Mouse (Mus musculus): ENCODE data around the gene Mchr1. TPM values are rescaled to one million over a fixed set of nuclear protein-coding genes. Genes with fewer than 3 reads are reported as not detected.

Mchr1 gene
- polyA plus RNA-seq, 1 experiment from 2014 or later = 5.2 TPM

DNA sequence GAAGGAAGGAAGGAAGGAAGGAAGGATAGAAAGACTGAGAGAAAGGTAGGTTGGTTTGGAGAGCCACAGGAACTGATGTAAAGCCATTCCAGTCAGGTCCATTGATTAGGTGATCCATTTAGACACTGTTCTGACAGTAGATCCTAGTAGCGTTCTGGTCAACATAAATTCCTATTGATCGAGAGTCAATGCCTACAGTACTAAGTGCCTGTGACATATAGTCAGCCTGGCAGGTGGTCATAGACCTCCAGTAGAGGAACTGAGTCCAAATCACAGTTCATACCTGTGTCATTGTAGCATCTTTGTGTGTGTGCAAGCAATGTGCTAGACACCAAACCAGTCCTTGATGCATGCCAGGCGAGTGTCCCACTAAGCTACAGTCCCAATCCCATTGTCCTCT, 7.0 kb upstream of the Mchr1 start:
- WGBS = 90% methylated on average over 3 of the region's 3 CpGs
- H3K4me3 ChIP-seq (replicated peaks) = no peak overlapping the region
- no peaks in the 10 kb centered on the region for H3K9me3 ChIP-seq (replicated peaks)
- H3K27me3 ChIP-seq (replicated peaks) = no peaks in the 10 kb centered on the region
- no peaks in the 10 kb centered on the region for H3K36me3 ChIP-seq
- H3K4me1 ChIP-seq = no peaks in the 10 kb centered on the region
- H3K27ac ChIP-seq (replicated peaks) = no peak overlapping the region
- no peak overlapping the region for H3K9ac ChIP-seq (replicated peaks)
- no peak for ATAC-seq (ENCODE audit: low FRiP score)
- no peak overlapping the region for H3K4me2 ChIP-seq

DNA sequence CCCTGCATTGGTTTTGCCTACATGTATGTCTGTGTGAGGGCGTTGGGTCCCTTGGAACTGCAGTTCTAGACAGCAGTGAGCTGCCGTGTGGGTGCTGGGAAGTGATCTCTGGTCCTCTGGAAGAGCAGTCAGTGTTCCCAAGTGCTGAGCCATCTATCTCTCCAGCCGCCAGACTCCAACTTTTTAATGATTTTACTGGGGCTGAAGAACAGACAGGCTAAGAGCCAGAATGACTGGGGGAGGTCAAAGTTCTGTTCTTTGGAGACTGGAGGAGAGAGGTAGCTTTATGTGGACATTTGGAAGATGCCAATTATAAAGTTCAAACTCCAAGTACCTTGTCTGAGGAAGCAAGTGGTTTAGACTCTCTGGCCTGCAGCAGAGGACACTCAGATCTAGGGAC, 5.5 kb upstream of the Mchr1 start:
- H3K4me2 ChIP-seq = no peak overlapping the region
- no peak for ATAC-seq (ENCODE audit: low FRiP score)
- no peaks in the 10 kb centered on the region for H3K9me3 ChIP-seq (replicated peaks)
- no peak overlapping the region for H3K27ac ChIP-seq (replicated peaks)
- H3K4me3 ChIP-seq (replicated peaks) = no peak overlapping the region
- 0 out of 2 replicates have a peak, but pooled peaks cover 3% of the 10 kb centered on the region for H3K27me3 ChIP-seq (replicated peaks)
- peaks cover 3% of the 10 kb centered on the region; the same call in 1 of the 2 replicates for H3K4me1 ChIP-seq
- no peak overlapping the region for H3K9ac ChIP-seq (replicated peaks)
- WGBS = 79% methylated on average over 3 of the region's 3 CpGs
- no peaks in the 10 kb centered on the region for H3K36me3 ChIP-seq

DNA sequence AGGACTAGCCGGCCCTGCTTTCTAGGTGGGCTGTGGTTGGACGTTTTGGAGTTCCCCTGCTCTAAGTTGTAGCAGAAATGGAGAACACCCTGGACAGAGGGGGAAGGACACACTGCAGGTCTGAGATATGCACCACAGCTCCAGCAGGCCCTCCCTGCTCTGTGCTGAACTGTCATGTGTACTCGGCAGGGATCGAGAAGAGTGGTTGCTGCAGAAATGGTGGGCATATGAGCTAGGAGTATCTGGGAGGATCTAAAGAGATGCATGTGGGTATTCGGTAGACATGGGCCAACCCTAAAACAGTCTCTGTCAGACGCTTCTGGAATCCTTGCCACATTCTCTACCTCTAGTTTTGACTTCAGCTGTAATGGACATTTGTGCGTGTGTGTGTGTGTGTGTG, 4.0 kb upstream of the Mchr1 start:
- 86% methylated on average over 7 of the region's 7 CpGs for WGBS
- H3K9ac ChIP-seq (replicated peaks) = no peak overlapping the region
- ATAC-seq (ENCODE audit: low FRiP score) = no peak

DNA sequence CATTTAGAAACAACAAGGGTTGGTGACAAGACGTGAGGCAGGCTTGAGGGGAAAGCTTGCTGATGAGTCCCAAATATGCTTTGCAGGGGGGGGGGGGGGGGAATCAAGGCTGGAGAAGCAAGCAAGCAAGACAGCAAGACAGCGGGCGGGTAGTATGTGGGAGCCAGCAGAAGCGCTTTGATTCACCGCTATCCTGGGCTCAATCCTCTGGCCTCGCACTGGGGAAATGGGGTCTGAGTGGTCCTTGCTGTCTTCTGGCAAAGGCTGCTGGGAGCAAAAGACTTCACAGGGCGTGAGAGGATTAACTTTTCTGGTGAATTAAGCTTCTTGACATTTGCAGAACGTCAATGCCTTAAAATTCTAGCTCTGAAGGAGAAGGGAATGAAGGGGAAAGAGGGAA, 763 bp downstream of the Mchr1 start:
- peak overlapping the region; percentile 56 for H3K9ac ChIP-seq (replicated peaks)
- H3K4me1 ChIP-seq = peaks cover 20% of the 10 kb centered on the region
- no peaks in the 10 kb centered on the region for H3K36me3 ChIP-seq
- H3K27ac ChIP-seq (replicated peaks) = peak overlapping the region; percentile 65
- 2% methylated on average over 8 of the region's 8 CpGs for WGBS
- peak; percentile 54; the same call in 1 of the 2 replicates for ATAC-seq (ENCODE audit: low FRiP score)
- peak overlapping the region; percentile 52 for H3K4me3 ChIP-seq (replicated peaks)
- peaks cover 3% of the 10 kb centered on the region; the same call in 1 of the 2 replicates for H3K27me3 ChIP-seq (replicated peaks)
- H3K9me3 ChIP-seq (replicated peaks) = no peaks in the 10 kb centered on the region
- H3K4me2 ChIP-seq = peak overlapping the region; percentile 92

More for the DNA sequence above, 4.0 kb upstream of the Mchr1 start:
- H3K27ac ChIP-seq (replicated peaks) = no peak overlapping the region
- no peaks in the 10 kb centered on the region for H3K36me3 ChIP-seq
- no peak overlapping the region for H3K4me3 ChIP-seq (replicated peaks)
- 0 out of 2 replicates have a peak, but pooled peaks cover 3% of the 10 kb centered on the region for H3K27me3 ChIP-seq (replicated peaks)
- H3K9me3 ChIP-seq (replicated peaks) = no peaks in the 10 kb centered on the region
- H3K4me2 ChIP-seq = no peak overlapping the region
- H3K4me1 ChIP-seq = peaks cover 18% of the 10 kb centered on the region

DNA sequence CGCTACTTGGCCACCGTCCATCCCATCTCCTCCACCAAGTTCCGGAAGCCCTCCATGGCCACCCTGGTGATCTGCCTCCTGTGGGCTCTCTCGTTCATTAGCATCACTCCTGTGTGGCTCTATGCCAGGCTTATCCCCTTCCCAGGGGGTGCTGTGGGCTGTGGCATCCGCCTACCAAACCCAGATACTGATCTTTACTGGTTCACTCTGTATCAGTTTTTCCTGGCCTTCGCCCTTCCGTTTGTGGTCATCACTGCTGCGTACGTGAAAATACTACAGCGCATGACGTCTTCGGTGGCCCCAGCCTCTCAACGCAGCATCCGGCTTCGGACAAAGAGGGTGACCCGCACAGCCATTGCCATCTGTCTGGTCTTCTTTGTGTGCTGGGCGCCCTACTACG, 2.2 kb downstream of the Mchr1 start:
- Histone ChIP-seq H3K4me3 (replicated peaks) (no peak overlapping the region), H3K9me3 (replicated peaks) (no peaks in the 10 kb centered on the region), H3K36me3 (no peaks in the 10 kb centered on the region), H3K4me1 (peaks cover 20% of the 10 kb centered on the region), H3K27me3 (replicated peaks) (peaks cover 3% of the 10 kb centered on the region; the same call in 1 of the 2 replicates), H3K9ac (replicated peaks) (no peak overlapping the region), H3K27ac (replicated peaks) (no peak overlapping the region), H3K4me2 (no peak overlapping the region)
- WGBS = 93% methylated on average over 18 of the region's 18 CpGs
- ATAC-seq (ENCODE audit: low FRiP score) = no peak

DNA sequence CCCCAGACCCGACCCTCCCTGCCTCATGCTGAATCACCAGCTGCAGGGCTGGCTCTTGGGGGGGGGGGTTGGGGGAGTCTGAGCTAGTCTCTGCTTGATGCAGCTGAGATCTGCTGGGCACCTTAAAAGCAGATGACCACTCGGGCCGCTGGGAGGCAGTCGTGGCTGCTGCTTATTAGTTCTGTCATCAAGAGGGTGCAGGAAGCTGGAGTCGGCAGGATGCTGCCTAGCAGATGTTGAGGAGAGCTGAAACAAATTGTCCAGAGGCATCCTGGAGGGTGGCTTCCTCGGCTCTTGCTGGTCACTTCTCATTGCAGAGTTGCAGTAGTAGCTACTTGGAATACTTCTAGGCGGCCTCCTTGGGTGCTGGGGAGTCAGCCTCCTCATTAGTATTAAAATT, 4.0 kb downstream of the Mchr1 start:
- Histone ChIP-seq H3K4me2 (no peak overlapping the region), H3K27ac (replicated peaks) (no peak overlapping the region), H3K9me3 (replicated peaks) (no peaks in the 10 kb centered on the region), H3K4me1 (peaks cover 20% of the 10 kb centered on the region), H3K4me3 (replicated peaks) (no peak overlapping the region), H3K36me3 (no peaks in the 10 kb centered on the region), H3K27me3 (replicated peaks) (no peaks in the 10 kb centered on the region; the same call in 1 of the 2 replicates), H3K9ac (replicated peaks) (no peak overlapping the region)
- WGBS = 33% methylated on average over 7 of the region's 7 CpGs
- ATAC-seq (ENCODE audit: low FRiP score) = no peak

DNA sequence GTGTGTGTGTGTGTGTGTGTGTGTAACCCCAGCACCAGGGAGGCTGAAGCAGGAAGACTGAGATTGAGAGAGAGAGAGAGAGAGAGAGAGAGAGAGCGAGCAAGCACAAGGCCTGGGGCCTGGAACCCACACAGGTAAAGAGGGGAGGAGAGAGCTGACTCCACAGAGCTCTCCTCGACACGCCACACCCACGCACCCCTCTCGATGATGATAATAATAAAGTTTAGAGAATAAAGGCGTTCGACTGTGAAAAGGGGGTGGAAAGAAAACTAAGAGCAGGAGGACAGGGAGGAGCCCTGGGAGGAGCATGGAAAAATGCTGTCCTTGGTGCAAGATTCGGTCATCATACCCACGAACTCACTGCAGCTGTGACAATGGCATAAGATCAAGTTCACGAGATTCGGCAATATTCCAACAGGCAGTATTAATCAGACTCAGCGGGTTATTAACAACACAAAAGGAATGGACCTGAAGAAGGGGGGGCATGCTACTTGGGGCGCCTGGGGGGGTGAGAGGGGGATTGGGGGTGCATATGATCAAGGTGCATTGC, 4.6 kb downstream of the Mchr1 start:
- no peak for ATAC-seq (ENCODE audit: low FRiP score)
- Histone ChIP-seq H3K36me3 (no peaks in the 10 kb centered on the region), H3K27ac (replicated peaks) (no peak overlapping the region), H3K4me3 (replicated peaks) (no peak overlapping the region), H3K4me2 (no peak overlapping the region), H3K4me1 (peaks cover 16% of the 10 kb centered on the region), H3K9me3 (replicated peaks) (no peaks in the 10 kb centered on the region), H3K27me3 (replicated peaks) (no peaks in the 10 kb centered on the region; the same call in 1 of the 2 replicates), H3K9ac (replicated peaks) (no peak overlapping the region)
- 77% methylated on average over 12 of the region's 13 CpGs for WGBS

DNA sequence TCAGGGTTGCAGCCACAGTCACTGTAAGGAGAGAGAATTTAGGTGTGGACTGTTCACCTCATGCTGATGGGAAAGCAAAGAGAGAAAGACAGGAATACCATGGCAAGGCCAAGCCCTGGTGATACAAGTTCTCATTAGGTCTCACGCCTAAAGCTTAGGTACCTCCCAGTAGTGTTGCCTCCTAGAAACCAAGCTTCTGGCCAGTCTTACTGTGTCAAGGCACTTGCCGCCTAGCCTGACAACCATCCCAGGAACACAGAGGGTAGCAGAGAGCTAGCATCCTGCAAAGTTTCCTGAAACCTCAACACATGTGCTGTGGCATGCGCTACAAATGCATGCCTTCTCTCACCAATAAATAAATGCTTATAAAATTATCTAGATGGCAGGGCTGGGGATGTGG, 11.6 kb downstream of the Mchr1 start:
- no peak for ATAC-seq (ENCODE audit: low FRiP score)
- 94% methylated on average over 3 of the region's 3 CpGs for WGBS
- no peaks in the 10 kb centered on the region for H3K36me3 ChIP-seq
- peaks cover 4% of the 10 kb centered on the region; the same call in 1 of the 2 replicates for H3K4me1 ChIP-seq
- H3K4me2 ChIP-seq = no peak overlapping the region
- H3K4me3 ChIP-seq (replicated peaks) = no peak overlapping the region
- no peaks in the 10 kb centered on the region for H3K27me3 ChIP-seq (replicated peaks)
- H3K9ac ChIP-seq (replicated peaks) = no peak overlapping the region
- no peak overlapping the region for H3K27ac ChIP-seq (replicated peaks)
- no peaks in the 10 kb centered on the region for H3K9me3 ChIP-seq (replicated peaks)

DNA sequence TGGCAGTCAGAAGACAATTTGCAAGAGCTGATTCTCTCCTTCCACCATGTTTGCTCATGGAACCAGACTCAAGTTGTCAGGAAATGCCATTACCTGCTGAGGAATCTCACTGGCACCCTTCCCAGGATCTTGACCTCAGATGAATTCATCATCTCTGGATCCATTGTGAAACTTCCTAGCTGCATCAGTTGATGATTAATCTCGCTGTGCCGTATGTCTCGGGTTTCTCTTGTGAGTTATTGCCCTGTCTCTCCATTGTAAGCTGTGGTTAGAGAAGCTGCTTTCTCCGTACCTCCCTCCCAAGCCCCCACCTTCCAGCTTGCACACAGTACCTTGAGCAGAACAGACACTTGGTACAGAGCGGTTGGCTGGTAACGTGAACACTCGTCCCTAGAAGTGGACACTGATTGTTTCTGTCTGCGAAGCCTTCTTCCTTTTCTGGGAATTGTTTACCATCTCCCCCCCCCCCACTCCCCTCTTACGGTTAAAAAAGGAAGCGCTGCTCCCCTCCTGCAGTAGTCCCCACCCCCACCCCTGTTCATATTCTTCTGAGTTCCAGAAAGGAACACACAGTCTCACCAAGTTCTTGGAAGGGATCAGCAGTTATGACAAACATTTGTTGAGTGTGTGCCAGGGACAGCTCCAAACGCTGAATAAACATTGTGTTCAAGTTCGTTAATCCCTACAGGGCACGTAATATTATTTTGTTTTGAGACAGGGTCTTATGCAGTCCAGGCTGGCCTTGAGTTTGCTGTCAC, 12.5 kb downstream of the Mchr1 start:
- H3K9ac ChIP-seq (replicated peaks) = no peak overlapping the region
- 0 out of 2 replicates have a peak overlapping the region, but pooled peaks have one; percentile 6 for H3K4me2 ChIP-seq
- WGBS = 46% methylated on average over 13 of the region's 13 CpGs
- no peak overlapping the region for H3K27ac ChIP-seq (replicated peaks)
- H3K4me1 ChIP-seq = peaks cover 4% of the 10 kb centered on the region; the same call in 1 of the 2 replicates
- H3K9me3 ChIP-seq (replicated peaks) = no peaks in the 10 kb centered on the region
- no peak overlapping the region for H3K4me3 ChIP-seq (replicated peaks)
- no peaks in the 10 kb centered on the region for H3K27me3 ChIP-seq (replicated peaks)
- H3K36me3 ChIP-seq = no peaks in the 10 kb centered on the region
- ATAC-seq (ENCODE audit: low FRiP score) = no peak

DNA sequence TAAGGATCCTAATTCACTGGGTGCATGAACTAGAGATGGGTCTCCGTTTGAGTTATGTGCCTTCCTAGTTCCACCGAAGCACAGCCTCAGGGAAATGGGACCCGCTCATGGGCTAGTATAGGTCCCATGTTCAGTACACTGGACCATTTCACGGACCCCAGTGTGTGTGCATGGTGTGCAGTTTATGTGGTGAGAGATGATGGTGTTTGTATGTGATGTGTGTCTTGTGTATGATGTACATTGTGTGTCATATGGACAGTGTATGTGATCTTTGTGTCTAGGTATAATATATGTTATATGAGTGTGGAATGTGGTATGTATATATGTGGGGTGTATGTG, 13.0 kb downstream of the Mchr1 start:
- Histone ChIP-seq H3K4me1 (peaks cover 4% of the 10 kb centered on the region; the same call in 1 of the 2 replicates), H3K27ac (replicated peaks) (no peak overlapping the region), H3K9me3 (replicated peaks) (no peaks in the 10 kb centered on the region), H3K9ac (replicated peaks) (no peak overlapping the region), H3K36me3 (no peaks in the 10 kb centered on the region), H3K4me3 (replicated peaks) (no peak overlapping the region), H3K4me2 (no peak overlapping the region), H3K27me3 (replicated peaks) (no peaks in the 10 kb centered on the region)
- WGBS = 90% methylated on average over 4 of the region's 4 CpGs
- ATAC-seq (ENCODE audit: low FRiP score) = no peak

DNA sequence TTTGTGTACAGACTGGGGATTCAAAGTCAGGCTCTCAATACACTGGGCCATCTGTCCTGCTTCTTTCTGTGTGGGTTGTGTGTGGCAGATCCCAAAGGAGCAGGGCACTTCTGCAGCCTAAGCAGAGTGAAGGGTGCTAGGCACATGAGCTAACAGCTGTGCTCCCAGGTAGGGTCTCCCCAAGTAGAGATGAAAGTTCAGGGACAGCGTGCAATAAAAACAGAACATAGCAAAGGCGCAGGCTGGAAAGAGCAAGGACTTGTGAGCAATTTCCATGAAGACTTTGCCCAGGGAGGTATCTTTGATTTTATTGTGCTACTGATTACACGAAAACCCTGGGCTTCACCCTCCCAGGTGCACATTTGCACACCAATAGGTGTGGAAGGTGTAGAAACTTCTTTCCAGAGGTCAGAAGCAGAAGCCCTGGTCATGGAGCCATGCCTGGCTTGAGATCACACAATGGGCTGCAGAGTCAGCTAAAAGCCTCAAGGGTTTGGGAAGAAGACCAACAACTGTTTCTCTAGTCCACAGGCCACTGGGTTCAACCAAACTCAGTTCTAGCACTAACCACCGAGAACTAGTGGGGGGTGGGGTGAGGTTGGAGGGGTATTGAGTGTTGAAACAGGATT, 13.8 kb downstream of the Mchr1 start:
- H3K36me3 ChIP-seq = no peaks in the 10 kb centered on the region
- ATAC-seq (ENCODE audit: low FRiP score) = no peak
- H3K4me3 ChIP-seq (replicated peaks) = no peak overlapping the region
- no peak overlapping the region for H3K9ac ChIP-seq (replicated peaks)
- H3K4me2 ChIP-seq = no peak overlapping the region
- no peak overlapping the region for H3K27ac ChIP-seq (replicated peaks)
- no peaks in the 10 kb centered on the region for H3K27me3 ChIP-seq (replicated peaks)
- peaks cover 4% of the 10 kb centered on the region; the same call in 1 of the 2 replicates for H3K4me1 ChIP-seq
- WGBS = 87% methylated on average over 4 of the region's 4 CpGs
- H3K9me3 ChIP-seq (replicated peaks) = no peaks in the 10 kb centered on the region

All from neural tube, embryonic 15.5 days (tissue).